Mouse (Mus musculus) gastrocnemius, postnatal 25 days (tissue): ENCODE data around the gene Ptma. TPM values are rescaled to one million over a fixed set of nuclear protein-coding genes. Genes with fewer than 3 reads are reported as not detected.

ENCODE experiments used
- DNase-seq: peaks from one replicate; pipeline ENCODE4 v3.0.0; 2022
- total RNA-seq, 2 experiments: library from RNA; stranded (reverse); gene quantifications; 1 replicate in 1 of 2; 2 replicates in 1 of 2; pipeline ENCODE4 v1.2.3; 2021

The Ptma gene
- total RNA-seq, 2 experiments from 2014 or later = 100 to 129 TPM

- no peak for DNase-seq
Measured at GRCm38 (mm10) chr1:86515715-86516410, 10.7 kb upstream of the Ptma start.

GRCm38 (mm10) chr1:86517076-86517475 lies 9.4 kb upstream of the Ptma start:
- no peak for DNase-seq

- no peak for DNase-seq
Measured at GRCm38 (mm10) chr1:86520361-86520760, 6.2 kb upstream of the Ptma start.

- no peak for DNase-seq
Measured at GRCm38 (mm10) chr1:86522286-86522871, 4.1 kb upstream of the Ptma start.

GRCm38 (mm10) chr1:86523776-86524618 lies 2.5 kb upstream of the Ptma start:
- no peak for DNase-seq

GRCm38 (mm10) chr1:86524619-86525498 lies 1.7 kb upstream of the Ptma start:
- DNase-seq = peak; percentile 99

- no peak for DNase-seq
Measured at GRCm38 (mm10) chr1:86525499-86526115, 919 bp upstream of the Ptma start.

GRCm38 (mm10) chr1:86526789-86527598 lies 468 bp downstream of the Ptma start:
- DNase-seq = peak; percentile 37

GRCm38 (mm10) chr1:86527599-86528486 lies 1.3 kb downstream of the Ptma start:
- DNase-seq = peak; percentile 88

- DNase-seq = no peak
Measured at GRCm38 (mm10) chr1:86528571-86529180, 2.1 kb downstream of the Ptma start.

- DNase-seq = no peak
Measured at GRCm38 (mm10) chr1:86529590-86529989, 3.1 kb downstream of the Ptma start.

GRCm38 (mm10) chr1:86530871-86531546 lies 4.5 kb downstream of the Ptma start:
- DNase-seq = no peak

- no peak for DNase-seq
Measured at GRCm38 (mm10) chr1:86531547-86532321, 5.2 kb downstream of the Ptma start.

GRCm38 (mm10) chr1:86532362-86533051 lies 6.0 kb downstream of the Ptma start:
- DNase-seq = peak; percentile 79

- no peak for DNase-seq
Measured at GRCm38 (mm10) chr1:86533411-86534130, 7.0 kb downstream of the Ptma start.

GRCm38 (mm10) chr1:86538383-86538782 lies 11.9 kb downstream of the Ptma start:
- DNase-seq = no peak
